Mouse (Mus musculus) myocyte (in vitro differentiated cells): ENCODE data around the gene Tle3. TPM values are rescaled to one million over a fixed set of nuclear protein-coding genes. Genes with fewer than 3 reads are reported as not detected.

Experiments
- H3K27me3 ChIP-seq: one replicate; pipeline ENCODE4 v1.6.1; 2011; ENCODE audit not compliant: control insufficient read depth, insufficient read depth, insufficient read length
- H3K36me3 ChIP-seq: one replicate; pipeline ENCODE4 v1.6.1; 2011; ENCODE audit not compliant: control insufficient read depth, insufficient read depth
- H3K4me2 ChIP-seq: one replicate; pipeline ENCODE4 v1.6.1; 2011; ENCODE audit warnings: low read depth, control low read depth
- H3K4me3 ChIP-seq: one replicate; pipeline ENCODE4 v1.5.1; 2011; ENCODE audit warnings: mild to moderate bottlenecking, control low read depth, moderate library complexity
- H3K79me2 ChIP-seq: one replicate; pipeline ENCODE4 v1.6.1; 2011; ENCODE audit not compliant: control insufficient read depth, insufficient read depth
- H3ac ChIP-seq: one replicate; pipeline ENCODE4 v1.6.1; 2011; ENCODE audit not compliant: control insufficient read depth, insufficient read length
- CEBPB ChIP-seq: IDR thresholded peaks from 2 replicates; pipeline ENCODE4 v1.6.1; 2011; ENCODE audit warnings: mild to moderate bottlenecking, moderate library complexity; ENCODE audit not compliant: poor library complexity, insufficient read depth, severe bottlenecking
- E2F4 ChIP-seq: IDR thresholded peaks from one replicate; pipeline ENCODE4 v1.6.1; 2011; ENCODE audit warnings: mild to moderate bottlenecking, control low read depth, moderate library complexity; ENCODE audit not compliant: insufficient read depth
- MAX ChIP-seq: IDR thresholded peaks from one replicate; pipeline ENCODE4 v1.6.1; 2011; ENCODE audit warnings: low read depth, mild to moderate bottlenecking, control low read depth
- MYOD1 ChIP-seq, 3 experiments: IDR thresholded peaks; one replicate each; pipeline ENCODE4 v1.6.1; 2011; ENCODE audit warnings: control low read depth in 2 of 3, low read depth in 2 of 3, mild to moderate bottlenecking in 2 of 3, moderate library complexity in 1 of 3; ENCODE audit not compliant: insufficient read length in 2 of 3, control insufficient read depth in 1 of 3
- MYOG ChIP-seq, 3 experiments: IDR thresholded peaks; one replicate each; pipeline ENCODE4 v1.6.1; 2011; ENCODE audit warnings: control low read depth in 2 of 3, low read depth in 2 of 3, mild to moderate bottlenecking in 2 of 3; ENCODE audit not compliant: insufficient read length in 2 of 3, control insufficient read depth in 1 of 3, insufficient read depth in 1 of 3
- POLR2A ChIP-seq: IDR thresholded peaks from one replicate; pipeline ENCODE4 v1.6.1; 2011; ENCODE audit warnings: low read depth, mild to moderate bottlenecking, control low read depth, moderate library complexity; ENCODE audit not compliant: insufficient read length
- POLR2AphosphoS2 ChIP-seq: IDR thresholded peaks from one replicate; pipeline ENCODE4 v1.6.1; 2011; ENCODE audit warnings: low read depth, control low read depth; ENCODE audit not compliant: insufficient read length
- REST ChIP-seq: IDR thresholded peaks from one replicate; pipeline ENCODE4 v1.6.1; 2011; ENCODE audit warnings: mild to moderate bottlenecking, control low read depth, moderate library complexity; ENCODE audit not compliant: insufficient read depth, insufficient read length
- SRF ChIP-seq: IDR thresholded peaks from one replicate; pipeline ENCODE4 v1.6.1; 2011; ENCODE audit warnings: low read depth; ENCODE audit not compliant: control insufficient read depth, insufficient read length
- TCF12 ChIP-seq: IDR thresholded peaks from one replicate; pipeline ENCODE4 v1.6.1; 2011; ENCODE audit warnings: mild to moderate bottlenecking, control low read depth; ENCODE audit not compliant: poor library complexity, insufficient read depth, severe bottlenecking
- TCF3 ChIP-seq: IDR thresholded peaks from one replicate; pipeline ENCODE4 v1.6.1; 2011; ENCODE audit warnings: low read depth, control low read depth; ENCODE audit not compliant: insufficient read length
- USF1 ChIP-seq: IDR thresholded peaks from one replicate; pipeline ENCODE4 v1.6.1; 2011; ENCODE audit warnings: low read depth, mild to moderate bottlenecking, control low read depth, moderate library complexity
- polyA plus RNA-seq: library from polyadenylated mRNA; unstranded; fragments of >200 nt; fragmentation: generic; extraction: Trizol; gene quantifications from one replicate; pipeline ENCODE4 v1.2.1, GENCODE M21; 2012; ENCODE audit warnings: missing spikeins

The Tle3 gene
- polyA plus RNA-seq, 1 experiment = 62.1 TPM

- Histone ChIP-seq H3K36me3 (peaks cover 22% of the 10 kb centered on the region), H3K4me2 (no peak overlapping the region)
Observed at GRCm38 (mm10) chr9:61385753-61386152, 13.6 kb downstream of the Tle3 start.

GRCm38 (mm10) chr9:61386314-61386713 lies 14.1 kb downstream of the Tle3 start:
- Histone ChIP-seq H3K36me3 (peaks cover 21% of the 10 kb centered on the region), H3ac (no peak overlapping the region), H3K4me3 (no peak overlapping the region), H3K79me2 (peaks cover 90% of the 10 kb centered on the region), H3K27me3 (no peaks in the 10 kb centered on the region), H3K4me2 (no peak overlapping the region)
- no peak for TF ChIP-seq MAX
- TF ChIP-seq SRF = no peak
- TF ChIP-seq E2F4 = no peak

More at GRCm38 (mm10) chr9:61385753-61386152, 13.6 kb downstream of the Tle3 start:
- no peak overlapping the region for H3ac ChIP-seq
- no peak overlapping the region for H3K4me3 ChIP-seq
- no peak for TF ChIP-seq TCF12
- TF ChIP-seq CEBPB = no peak
- no peak for TF ChIP-seq REST
- TF ChIP-seq TCF3 = no peak
- no peak for TF ChIP-seq POLR2AphosphoS2
- no peak for TF ChIP-seq MAX
- TF ChIP-seq MYOD1 (IDR thresholded peaks at IDR 0.05; ENCODE audit: control insufficient read depth in 1 of 3, insufficient read length in 2 of 3, low read depth in 2 of 3) = no peak
- no peak for TF ChIP-seq POLR2A
- TF ChIP-seq USF1 = no peak
- no peak for TF ChIP-seq MYOG (IDR thresholded peaks at IDR 0.05; ENCODE audit: control insufficient read depth in 1 of 3, insufficient read depth in 1 of 3, insufficient read length in 2 of 3, low read depth in 2 of 3)
- peaks cover 85% of the 10 kb centered on the region for H3K79me2 ChIP-seq
- H3K27me3 ChIP-seq = no peaks in the 10 kb centered on the region

- Histone ChIP-seq H3K36me3 (peaks cover 20% of the 10 kb centered on the region), H3K79me2 (peaks cover 88% of the 10 kb centered on the region), H3ac (no peak overlapping the region), H3K4me3 (no peak overlapping the region), H3K4me2 (no peak overlapping the region), H3K27me3 (no peaks in the 10 kb centered on the region)
- TF ChIP-seq MYOG (IDR thresholded peaks at IDR 0.05; ENCODE audit: control insufficient read depth in 1 of 3, insufficient read depth in 1 of 3, insufficient read length in 2 of 3, low read depth in 2 of 3) (peak in 2 of 3 experiments; percentile 41 to 83), MYOD1 (IDR thresholded peaks at IDR 0.05; ENCODE audit: control insufficient read depth in 1 of 3, insufficient read length in 2 of 3, low read depth in 2 of 3) (peak in 2 of 3 experiments; percentile 22 to 84), TCF3 (peak; percentile 10), REST (no peak), SRF (no peak)
Observed at GRCm38 (mm10) chr9:61387797-61388196, 15.6 kb downstream of the Tle3 start.

- Histone ChIP-seq H3ac (no peak overlapping the region), H3K4me3 (no peak overlapping the region), H3K36me3 (peaks cover 20% of the 10 kb centered on the region), H3K79me2 (peaks cover 83% of the 10 kb centered on the region), H3K4me2 (no peak overlapping the region), H3K27me3 (no peaks in the 10 kb centered on the region)
- TF ChIP-seq POLR2A = no peak
- TF ChIP-seq POLR2AphosphoS2 = no peak
- no peak for TF ChIP-seq MYOG (IDR thresholded peaks at IDR 0.05; ENCODE audit: control insufficient read depth in 1 of 3, insufficient read depth in 1 of 3, insufficient read length in 2 of 3, low read depth in 2 of 3)
- no peak for TF ChIP-seq E2F4
- TF ChIP-seq TCF3 = no peak
- TF ChIP-seq MAX = no peak
- TF ChIP-seq REST = no peak
- no peak for TF ChIP-seq MYOD1 (IDR thresholded peaks at IDR 0.05; ENCODE audit: control insufficient read depth in 1 of 3, insufficient read length in 2 of 3, low read depth in 2 of 3)
Observed at GRCm38 (mm10) chr9:61388214-61388613, 16.0 kb downstream of the Tle3 start.

GRCm38 (mm10) chr9:61388689-61389403 lies 16.7 kb downstream of the Tle3 start:
- no peak overlapping the region for H3K4me3 ChIP-seq
- H3K79me2 ChIP-seq = peaks cover 77% of the 10 kb centered on the region
- TF ChIP-seq TCF12 = no peak
- no peak for TF ChIP-seq MYOD1 (IDR thresholded peaks at IDR 0.05; ENCODE audit: control insufficient read depth in 1 of 3, insufficient read length in 2 of 3, low read depth in 2 of 3)
- no peak for TF ChIP-seq CEBPB
- no peak for TF ChIP-seq REST
- TF ChIP-seq USF1 = no peak
- no peak for TF ChIP-seq SRF
- TF ChIP-seq POLR2A = no peak
- TF ChIP-seq POLR2AphosphoS2 = no peak
- TF ChIP-seq TCF3 = no peak
- no peak for TF ChIP-seq MYOG (IDR thresholded peaks at IDR 0.05; ENCODE audit: control insufficient read depth in 1 of 3, insufficient read depth in 1 of 3, insufficient read length in 2 of 3, low read depth in 2 of 3)
- TF ChIP-seq MAX = no peak
- no peak for TF ChIP-seq E2F4
- no peak overlapping the region for H3K4me2 ChIP-seq
- peaks cover 26% of the 10 kb centered on the region for H3K36me3 ChIP-seq
- no peaks in the 10 kb centered on the region for H3K27me3 ChIP-seq
- H3ac ChIP-seq = no peak overlapping the region
